Mouse (Mus musculus) testis, adult 2 months (tissue): Measurements from ENCODE around the gene Mrgpre. TPM values are rescaled to one million over a fixed set of nuclear protein-coding genes. Genes with fewer than 3 reads are reported as not detected.

Source experiments
- H3K27ac ChIP-seq: fragments of 200-500 bp; 2 replicates; pipeline ENCODE4 v1.5.1; 2012; ENCODE audit warnings: low read depth, low read length; ENCODE audit not compliant: control insufficient read depth, insufficient read depth
- H3K27me3 ChIP-seq: fragments of 200-500 bp; 2 replicates; pipeline ENCODE4 v1.6.1; 2012; ENCODE audit warnings: mild to moderate bottlenecking, low read length, moderate library complexity; ENCODE audit not compliant: control insufficient read depth, insufficient read depth
- H3K36me3 ChIP-seq: fragments of 200-500 bp; 2 replicates; pipeline ENCODE4 v1.6.1; 2012; ENCODE audit warnings: mild to moderate bottlenecking, low read length; ENCODE audit not compliant: control insufficient read depth, insufficient read depth
- H3K4me1 ChIP-seq: fragments of 200-500 bp; 2 replicates; pipeline ENCODE4 v1.6.1; 2012; ENCODE audit warnings: low read length; ENCODE audit not compliant: control insufficient read depth, insufficient read depth
- H3K4me3 ChIP-seq: fragments of 200-500 bp; 2 replicates; pipeline ENCODE4 v1.5.1; 2012; ENCODE audit warnings: low read depth, mild to moderate bottlenecking, low read length, moderate library complexity, mixed read lengths; ENCODE audit not compliant: control insufficient read depth
- CTCF ChIP-seq: fragments of 200-500 bp; IDR thresholded peaks from 2 replicates; pipeline ENCODE4 v1.5.1; 2012; ENCODE audit warnings: low read depth, mild to moderate bottlenecking, inconsistent platforms, low read length, moderate library complexity; ENCODE audit not compliant: control insufficient read depth, insufficient read depth, insufficient replicate concordance
- POLR2A ChIP-seq: fragments of 200-500 bp; IDR thresholded peaks from 2 replicates; pipeline ENCODE4 v1.6.1; 2012; ENCODE audit warnings: low read depth, mild to moderate bottlenecking, inconsistent platforms, low read length, moderate library complexity; ENCODE audit not compliant: control insufficient read depth
- polyA plus RNA-seq: library from polyadenylated mRNA; depleted of rRNA; stranded (reverse); fragments of >200 nt; gene quantifications from 2 replicates; pipeline ENCODE4 v1.2.3, GENCODE M21; 2012; rRNA removed

Gene Mrgpre
- polyA plus RNA-seq, 1 experiment = 0.11 TPM

DNA sequence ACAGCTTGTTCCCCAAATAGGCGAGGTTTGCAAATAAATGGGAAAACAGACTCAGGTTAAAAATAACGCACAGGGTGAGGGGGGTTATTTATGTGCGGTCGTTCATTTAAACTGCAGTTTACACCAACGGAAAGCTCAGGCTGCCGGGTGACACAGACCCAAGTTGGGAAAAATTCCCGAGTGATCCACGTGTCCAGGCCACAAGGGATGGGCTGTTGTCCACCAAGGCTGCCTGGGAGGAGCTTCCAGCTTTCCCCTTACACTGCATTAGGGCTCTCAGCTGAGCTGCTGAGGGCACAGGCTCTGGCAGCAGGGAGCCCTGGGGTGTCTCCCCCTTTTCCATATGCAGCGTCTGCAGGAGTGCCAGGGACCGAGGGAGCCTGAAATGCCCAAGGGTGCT, 54.4 kb downstream of the Mrgpre start:
- H3K36me3 ChIP-seq = no peaks in the 10 kb centered on the region
- H3K27me3 ChIP-seq = no peaks in the 10 kb centered on the region
- TF ChIP-seq POLR2A (no peak), CTCF (no peak)
- H3K4me1 ChIP-seq = no peaks in the 10 kb centered on the region
- H3K4me3 ChIP-seq = no peak overlapping the region
- no peak overlapping the region for H3K27ac ChIP-seq

Other genes starting within 250 kb of the Mrgpre start
- gene Nap1l4, start 235.4 kb downstream of the Mrgpre start, polyA plus RNA-seq = 57.5 and 60.3 TPM in 2 replicates
- gene Cars, start 184.4 kb downstream of the Mrgpre start, polyA plus RNA-seq = 14.5 TPM in 2 replicates
- not detected in 2 replicates for gene Tnfrsf26, start 155.8 kb downstream of the Mrgpre start, polyA plus RNA-seq
- 0.87 and 0.88 TPM in 2 replicates for gene Tnfrsf22, start 134.8 kb downstream of the Mrgpre start, polyA plus RNA-seq
- gene Tnfrsf23, start 98.6 kb downstream of the Mrgpre start, polyA plus RNA-seq = 0.60 and 0.63 TPM in 2 replicates
- 7.9 and 8.4 TPM in 2 replicates for gene Osbpl5, start 27.5 kb downstream of the Mrgpre start, polyA plus RNA-seq
- not detected in 2 replicates for gene Mrgprg, start 17.5 kb downstream of the Mrgpre start, polyA plus RNA-seq
- 11.4 and 12.1 TPM in 2 replicates for gene Nadsyn1, start 38.3 kb upstream of the Mrgpre start, polyA plus RNA-seq
- 42.3 and 42.9 TPM in 2 replicates for gene Dhcr7, start 38.6 kb upstream of the Mrgpre start, polyA plus RNA-seq
- 224 and 242 TPM in 2 replicates for gene Gm498, start 82.3 kb upstream of the Mrgpre start, polyA plus RNA-seq
- gene Shank2, start 217.4 kb upstream of the Mrgpre start, polyA plus RNA-seq = 30.0 and 34.7 TPM in 2 replicates